Mouse (Mus musculus) liver (tissue): Measurements from ENCODE around the gene Tex52.

Experiments used
- DNase-seq: peaks from one replicate; pipeline ENCODE4 v3.0.0-alpha.2; 2020; ENCODE audit warnings: mixed read lengths

Gene Tex52

DNA sequence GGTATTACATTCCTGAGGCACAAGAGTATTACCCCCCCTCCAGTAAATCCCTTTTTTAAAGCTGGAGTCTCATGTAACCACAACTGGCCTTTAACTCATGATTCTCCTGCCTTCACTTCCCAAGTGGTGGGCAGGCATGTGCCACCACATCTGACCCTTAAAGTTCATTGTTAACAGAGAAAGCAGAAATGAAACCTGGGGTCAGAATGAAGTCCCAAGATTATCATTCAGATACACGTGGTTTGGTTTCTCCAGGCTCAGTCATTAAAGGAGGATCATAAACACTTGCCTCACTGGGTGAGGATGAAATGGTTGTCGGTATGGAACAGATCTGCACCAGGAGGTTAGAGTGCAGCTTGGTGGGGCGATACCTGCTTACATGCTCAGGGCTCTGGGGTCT lies 6.0 kb downstream of the Tex52 start:
- DNase-seq = no peak

DNA sequence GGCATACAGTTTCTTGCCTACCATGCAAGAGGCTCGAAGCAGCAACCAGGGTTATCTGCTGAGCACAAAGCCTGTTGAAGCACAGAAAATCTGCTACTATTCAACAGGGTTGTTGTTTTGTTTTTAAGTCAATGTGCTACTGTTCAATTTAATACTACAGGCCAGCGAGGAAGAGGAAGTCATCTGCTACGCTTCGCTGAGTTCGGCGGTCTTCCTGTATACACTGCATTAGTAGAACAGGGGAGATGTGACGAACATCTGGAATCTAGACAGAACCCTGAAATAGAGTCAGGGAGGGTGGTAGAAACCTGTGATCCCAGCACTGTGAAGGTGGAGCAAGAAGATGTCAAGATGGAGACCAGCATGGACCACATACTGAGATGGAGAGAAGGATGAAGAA lies 8.5 kb downstream of the Tex52 start:
- DNase-seq = no peak

DNA sequence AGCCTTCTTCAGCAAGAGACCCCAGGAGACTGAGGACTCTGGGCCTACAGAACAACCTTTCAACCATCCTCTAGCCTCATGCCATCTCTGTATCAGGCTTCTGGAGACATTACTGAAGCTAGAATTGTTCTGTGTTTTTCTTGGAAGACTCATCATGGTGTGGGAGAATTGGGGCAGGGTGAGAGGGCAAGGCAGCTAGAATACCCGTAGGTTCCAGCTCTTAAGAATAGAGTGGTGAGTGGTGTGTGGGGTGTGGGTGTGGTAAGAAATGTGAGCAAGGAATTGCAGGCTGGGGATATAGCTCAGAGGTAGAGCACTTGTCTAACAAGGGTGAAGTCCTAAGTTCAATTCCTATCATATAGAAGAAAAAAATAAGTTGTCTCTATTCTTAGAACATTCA lies 9.8 kb downstream of the Tex52 start:
- DNase-seq = no peak

DNA sequence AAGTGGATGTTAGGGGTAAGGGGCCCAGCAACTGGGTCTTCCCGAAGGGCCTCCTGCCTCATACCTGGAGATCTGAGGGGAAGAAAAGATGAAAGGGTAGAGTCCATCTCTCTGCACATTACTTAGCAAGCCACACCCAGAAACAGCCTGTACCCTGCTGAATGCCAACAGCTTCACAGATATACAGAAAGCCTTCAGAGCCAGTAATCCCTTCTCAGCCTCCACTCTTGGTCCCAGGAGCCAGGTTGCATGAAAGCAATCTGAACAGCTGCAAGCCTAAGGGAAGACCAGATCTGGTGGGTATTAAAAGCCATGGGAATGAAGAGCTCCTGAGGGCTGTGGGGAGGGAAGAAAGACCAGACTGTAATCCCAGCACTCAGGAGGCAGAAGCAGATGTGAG lies 13.9 kb downstream of the Tex52 start:
- DNase-seq = no peak

DNA sequence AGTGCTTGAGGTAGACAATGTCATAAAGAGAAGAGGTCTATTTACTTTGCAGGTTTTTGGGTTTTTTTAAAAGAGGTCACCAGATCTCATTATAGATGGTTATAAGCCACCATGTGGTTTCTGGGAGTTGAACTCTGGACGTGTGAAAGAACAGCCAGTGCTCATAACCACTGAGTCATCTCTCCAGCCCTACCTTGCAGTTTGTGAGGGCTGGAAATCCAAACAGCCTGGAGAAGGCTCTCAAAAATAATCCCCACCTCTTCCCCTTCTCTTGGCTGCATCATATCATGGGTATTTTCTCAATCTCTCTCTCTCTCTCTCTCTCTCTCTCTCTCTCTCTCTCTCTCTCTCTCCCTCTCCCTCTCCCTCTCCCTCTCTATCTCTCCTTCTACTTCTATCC lies 15.4 kb downstream of the Tex52 start:
- DNase-seq = no peak

DNA sequence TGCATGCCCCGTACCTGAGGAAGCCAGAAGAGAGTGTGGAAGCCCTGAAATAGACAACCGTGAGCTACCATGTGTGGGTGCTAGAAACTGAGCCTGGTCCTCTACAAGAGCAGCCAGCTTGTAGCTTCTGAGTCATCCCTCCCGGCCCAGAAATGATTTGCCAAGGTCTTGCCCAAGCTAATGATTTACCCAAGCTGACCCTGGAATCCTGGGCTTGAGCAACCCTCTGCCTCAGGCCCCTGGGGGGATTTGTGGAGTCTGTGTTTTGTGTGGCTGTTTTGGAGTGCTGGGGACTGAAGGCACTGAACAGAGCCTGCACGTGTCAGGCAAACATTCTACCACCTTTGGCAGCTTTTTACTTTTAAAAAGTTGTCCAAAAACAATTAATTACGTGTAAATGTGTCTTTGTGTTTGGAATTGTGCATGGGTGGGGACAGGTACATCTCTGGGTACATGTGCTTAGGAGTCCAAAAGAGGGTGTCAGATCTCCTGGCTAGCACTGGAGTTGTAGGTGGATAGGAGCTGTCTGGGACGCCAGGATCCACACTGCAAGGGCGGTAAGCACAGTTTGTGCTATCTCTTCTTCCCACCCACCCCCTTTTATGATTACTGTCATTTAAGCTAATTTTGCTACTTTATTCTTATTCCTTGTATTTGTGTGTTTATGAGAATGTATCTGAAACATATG lies 22.5 kb downstream of the Tex52 start:
- DNase-seq = peak; percentile 42

DNA sequence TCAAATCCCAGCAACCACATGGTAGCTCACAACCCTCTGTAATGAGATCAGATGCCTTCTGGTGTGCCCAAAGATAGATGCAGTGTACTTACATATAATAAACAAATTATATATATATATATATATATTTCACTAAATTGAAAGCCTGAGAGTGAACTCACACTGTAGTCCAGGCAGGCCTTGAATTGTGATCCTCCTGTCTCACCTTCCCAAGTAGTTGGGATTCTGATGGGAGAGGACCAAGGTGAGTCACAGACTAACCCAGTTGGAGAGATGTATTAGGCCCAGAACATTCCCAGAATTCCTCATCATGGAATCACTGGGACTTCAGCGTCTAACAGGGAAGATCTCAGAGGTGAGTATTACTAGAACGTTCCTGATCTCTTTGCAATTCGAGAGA lies 23.7 kb downstream of the Tex52 start, which contains the start of gene Nrip2:
TSS of gene Nrip2 (plus strand) at position 301 of the 400 bp plus-strand sequence.
- DNase-seq = no peak

DNA sequence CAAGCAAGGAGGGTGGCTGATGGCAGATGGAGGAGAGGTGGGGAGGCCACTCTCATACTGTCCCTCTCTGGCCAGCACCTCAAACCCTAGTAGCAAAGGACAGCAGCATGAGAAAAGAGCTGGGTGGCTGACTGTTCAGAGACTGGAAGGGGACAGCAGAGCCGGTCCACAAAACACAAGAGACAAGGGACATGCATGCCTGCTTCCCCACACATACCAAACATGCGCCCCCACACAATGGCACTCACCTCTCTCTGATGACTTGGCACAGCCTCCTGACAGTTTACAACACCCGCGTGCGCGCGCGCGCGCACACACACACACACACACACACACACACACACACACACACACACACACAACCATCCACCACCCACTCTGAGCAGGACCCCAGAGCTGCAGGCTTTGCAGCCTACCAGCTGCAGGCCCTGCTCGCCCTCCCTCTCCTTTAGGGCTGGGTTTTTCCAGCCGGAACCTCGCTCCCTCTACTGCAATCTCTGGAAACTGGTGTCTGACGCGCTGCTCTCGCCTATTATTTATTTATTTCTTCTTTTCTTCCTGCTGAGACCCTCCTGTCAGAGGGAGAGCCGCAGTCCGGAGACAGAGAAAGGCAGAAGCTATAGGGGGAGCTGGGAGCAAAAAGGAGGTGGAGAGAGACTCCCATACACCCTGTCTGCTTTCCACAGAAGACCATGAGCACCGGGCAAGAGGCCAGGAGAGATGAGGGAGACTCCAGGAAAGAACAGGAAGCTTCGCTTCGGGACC lies 24.3 kb downstream of the Tex52 start:
- DNase-seq = peak; percentile 19

DNA sequence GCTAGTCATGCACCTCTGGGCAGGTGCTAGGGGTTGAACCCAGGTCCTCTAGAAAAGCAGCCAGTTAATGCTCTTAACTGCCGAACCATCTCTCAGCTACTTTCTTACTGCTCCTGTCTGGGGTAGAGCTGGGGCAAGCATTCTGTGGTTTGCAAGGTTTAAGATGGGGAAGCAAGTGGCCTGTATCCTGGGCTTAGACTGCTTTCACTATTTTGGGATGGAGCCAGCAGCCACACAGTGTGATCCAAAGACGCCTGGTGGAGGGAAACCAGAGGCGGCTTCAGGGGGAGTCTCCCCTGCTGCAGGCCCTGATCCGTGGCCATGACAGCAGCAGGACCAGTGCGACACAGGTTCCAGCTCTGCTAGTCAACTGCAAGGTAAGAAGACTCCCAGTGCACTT lies 29.5 kb downstream of the Tex52 start:
- DNase-seq = no peak

DNA sequence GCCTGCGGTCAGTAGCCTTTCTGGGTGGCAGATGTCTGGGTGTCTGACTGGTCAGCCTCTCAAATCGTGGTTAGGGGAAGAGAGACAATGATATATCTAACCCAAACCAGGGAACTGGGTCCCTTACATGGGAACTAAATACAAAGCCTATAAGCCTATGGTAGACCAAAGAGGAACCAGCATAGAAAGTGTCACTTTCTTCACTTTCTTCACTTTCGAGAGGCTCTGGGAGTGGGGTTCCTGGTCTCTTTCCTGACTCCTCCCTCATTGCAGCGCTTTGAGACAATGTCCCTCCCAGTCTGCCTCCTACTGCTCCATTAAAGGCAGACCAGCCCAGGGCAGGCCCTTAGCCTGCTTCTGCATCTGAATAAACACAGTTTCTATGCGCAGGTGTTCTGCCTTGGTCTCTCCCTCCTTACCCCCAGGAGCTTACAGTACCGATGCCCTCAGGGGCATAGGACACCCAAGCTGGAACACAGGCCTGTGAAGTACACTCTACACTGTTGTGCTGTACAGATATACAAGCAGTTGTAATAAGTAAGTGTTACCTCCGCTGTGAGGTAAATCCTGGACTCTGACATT lies 33.4 kb downstream of the Tex52 start:
- no peak for DNase-seq

DNA sequence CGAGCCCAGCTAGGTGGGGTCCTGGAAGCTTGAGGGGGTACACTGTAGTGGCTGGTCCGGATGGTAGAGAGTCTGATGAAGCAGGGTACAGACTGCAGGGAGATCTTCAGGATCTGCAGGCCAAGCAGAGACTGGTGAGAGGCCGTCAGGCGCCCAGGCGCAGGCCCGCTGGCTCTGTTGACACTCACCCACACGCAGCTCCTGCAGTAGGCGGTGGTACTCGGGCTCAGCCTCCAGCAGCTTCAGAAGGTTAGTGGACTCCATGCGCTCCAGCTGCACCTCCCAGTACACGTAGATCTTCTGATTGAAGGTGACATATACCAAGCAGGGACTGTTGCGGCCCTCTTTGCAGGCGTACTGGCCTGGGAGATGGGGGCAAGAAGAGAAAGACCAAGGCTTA lies 35.0 kb downstream of the Tex52 start:
- DNase-seq = no peak

DNA sequence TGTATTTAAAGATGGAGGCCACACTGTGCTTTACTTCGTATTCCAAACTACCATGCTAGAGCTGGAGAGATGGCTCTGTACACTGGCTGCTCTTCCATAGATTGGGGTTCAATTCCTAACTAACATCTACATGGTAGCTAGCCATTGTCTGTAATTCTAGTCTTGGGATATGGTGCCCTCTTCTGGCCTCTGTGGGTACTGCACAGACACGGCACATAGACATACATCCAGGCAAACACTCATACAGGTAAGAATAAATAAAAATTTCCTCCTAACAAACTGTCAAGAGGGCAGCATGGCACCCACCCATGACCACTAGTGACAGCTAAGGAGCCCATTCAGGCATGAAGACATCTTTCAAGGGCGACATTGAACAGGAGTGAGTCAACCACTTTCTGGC lies 35.9 kb downstream of the Tex52 start:
- peak; percentile 79 for DNase-seq

DNA sequence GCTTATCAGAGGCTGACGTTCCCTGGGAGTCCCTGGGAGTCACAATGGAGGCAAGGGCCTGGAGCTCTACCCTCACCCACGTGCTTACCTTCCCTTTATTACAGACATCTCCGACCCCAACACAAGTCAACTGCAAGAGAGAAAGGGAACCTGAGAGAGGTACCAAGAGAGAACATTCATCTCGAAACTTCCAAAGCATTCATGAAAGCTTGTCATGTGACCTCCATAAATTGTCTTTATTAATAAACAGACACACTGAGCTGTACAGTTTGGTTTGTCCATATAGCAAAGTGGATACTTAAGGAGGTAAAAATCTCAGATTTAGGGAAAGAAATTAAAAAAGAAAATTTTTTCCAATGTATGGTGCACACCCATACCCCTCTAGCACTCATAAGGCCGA lies 40.9 kb downstream of the Tex52 start:
- DNase-seq = no peak

DNA sequence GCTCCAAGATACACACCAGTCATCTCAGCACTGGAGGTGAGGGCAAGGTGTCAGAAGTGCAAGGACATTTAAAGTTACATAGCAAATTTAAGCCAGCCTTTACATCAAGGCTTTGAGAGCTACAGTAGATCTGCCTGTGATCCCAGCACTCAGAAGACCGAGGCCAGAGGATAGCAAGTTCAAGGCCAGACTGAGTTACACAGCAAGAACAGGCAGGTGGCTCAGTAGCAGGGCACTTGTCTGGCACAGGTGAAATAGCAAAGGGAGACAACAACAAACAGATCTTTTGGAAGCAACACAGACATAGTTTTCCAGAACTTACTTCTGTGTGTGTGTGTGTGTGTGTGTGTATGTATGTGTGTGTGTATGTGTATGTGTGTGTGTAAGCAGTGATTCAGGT lies 42.8 kb downstream of the Tex52 start:
- DNase-seq = no peak

DNA sequence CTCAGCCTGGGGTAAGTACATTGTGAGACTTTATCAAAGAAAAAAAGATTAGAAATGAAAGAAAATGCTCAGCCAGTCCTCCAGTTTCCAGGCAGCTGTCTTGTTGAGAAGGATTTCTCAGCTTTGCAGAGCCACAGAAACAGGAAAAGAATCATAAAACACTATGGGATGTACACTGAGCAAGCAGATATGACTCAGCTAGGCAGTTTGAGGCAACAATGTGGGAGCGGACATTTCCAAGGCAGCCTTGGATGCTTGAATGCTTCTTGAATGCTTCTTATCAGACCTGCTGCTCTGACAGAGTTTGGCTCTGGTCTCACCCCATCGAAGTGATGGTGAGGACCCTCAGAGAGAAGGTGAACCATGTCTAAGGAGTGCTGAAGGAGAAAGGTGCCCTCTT lies 45.8 kb downstream of the Tex52 start:
- DNase-seq = no peak

DNA sequence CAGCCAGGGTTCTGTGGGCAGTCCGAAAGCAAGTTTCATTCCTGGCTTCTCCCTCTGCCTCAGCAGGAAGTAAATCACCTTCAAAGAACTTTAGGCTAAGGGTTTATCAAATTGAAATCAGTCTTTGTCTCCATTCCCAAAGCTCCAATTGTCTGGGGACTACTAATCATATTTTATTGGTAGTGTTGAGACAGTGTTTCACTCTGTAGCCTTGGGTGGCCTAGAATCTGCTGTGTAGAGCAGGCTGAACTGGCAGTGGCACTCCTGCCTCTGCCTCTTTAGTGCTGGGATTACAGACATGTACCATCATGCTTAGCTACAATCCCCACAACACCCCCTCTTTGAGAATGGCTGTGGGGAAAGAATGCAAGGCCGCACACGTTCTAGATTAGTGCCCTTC lies 46.2 kb downstream of the Tex52 start:
- DNase-seq = no peak

DNA sequence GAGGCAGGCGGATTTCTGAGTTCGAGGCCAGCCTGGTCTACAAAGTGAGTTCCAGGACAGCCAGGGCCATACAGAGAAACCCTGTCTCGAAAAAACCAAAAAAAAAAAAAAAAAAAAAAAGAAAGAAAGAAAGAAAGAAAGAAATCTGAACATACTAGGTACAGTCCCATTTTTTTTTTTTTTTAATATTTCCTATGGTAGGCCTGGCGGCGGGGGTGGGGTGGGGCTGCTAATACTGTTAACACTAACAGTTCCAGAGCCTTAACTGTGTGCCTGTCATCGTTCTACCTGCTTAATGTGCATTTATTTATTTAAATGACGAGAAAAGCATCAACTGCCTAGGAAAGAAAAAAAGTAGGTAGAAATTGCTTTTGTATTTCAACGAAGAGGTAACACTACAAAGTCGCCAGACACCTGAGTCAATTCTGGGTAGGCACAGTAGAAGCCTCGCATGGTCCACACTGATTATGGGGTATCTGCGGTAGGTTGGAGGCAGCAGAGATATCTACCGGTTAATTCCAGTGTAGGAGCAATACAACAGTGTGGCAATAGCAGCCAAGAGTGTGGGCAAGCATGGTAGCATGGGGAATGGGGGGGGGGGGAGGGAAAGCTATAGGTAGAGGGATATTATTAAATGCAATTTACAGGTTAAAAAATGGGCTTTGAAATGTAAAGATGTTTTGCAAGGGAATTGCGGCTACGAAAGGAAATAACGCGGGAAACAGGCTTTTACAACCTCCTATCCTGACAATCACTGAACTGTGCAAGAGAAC lies 48.4 kb downstream of the Tex52 start:
- peak; percentile 68 for DNase-seq

DNA sequence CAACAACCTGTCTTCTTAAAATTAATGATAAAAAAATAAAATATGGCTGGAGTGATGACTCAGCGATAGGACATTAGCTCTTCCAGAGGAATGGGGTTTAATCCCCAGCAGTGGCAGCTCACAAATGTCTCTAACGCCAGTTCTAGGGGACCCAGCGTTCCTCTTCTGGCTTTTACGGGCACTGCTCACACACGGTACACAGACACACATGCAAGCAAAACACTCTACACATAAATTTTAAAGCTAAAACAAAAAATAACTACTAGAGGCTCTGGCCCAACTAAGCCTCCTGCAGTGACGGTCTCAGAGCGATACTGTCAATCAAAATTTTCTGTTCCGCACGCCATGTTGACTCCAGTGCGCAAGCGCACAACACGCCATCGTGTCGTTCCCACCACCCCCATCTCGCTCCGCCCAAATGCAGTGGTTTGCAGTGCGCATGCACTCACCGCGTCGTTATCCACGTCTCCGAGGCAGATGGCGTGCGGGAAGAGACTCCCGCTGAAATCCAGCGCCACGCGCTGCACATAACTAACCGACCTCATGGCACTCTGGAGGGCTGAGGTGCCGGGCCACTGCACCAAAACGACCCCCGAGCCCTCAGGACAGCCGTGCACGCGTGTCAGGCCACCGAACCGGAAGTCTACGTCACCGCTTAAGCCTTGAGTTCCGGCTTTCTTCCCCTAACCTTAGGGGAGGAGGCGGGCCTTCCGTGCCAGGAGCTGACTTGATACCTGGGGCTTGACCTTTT lies 49.2 kb downstream of the Tex52 start, which contains the start of gene Itfg2:
TSS of gene Itfg2 (minus strand) at position 663 of the 751 bp plus-strand sequence.
- DNase-seq = peak; percentile 96

DNA sequence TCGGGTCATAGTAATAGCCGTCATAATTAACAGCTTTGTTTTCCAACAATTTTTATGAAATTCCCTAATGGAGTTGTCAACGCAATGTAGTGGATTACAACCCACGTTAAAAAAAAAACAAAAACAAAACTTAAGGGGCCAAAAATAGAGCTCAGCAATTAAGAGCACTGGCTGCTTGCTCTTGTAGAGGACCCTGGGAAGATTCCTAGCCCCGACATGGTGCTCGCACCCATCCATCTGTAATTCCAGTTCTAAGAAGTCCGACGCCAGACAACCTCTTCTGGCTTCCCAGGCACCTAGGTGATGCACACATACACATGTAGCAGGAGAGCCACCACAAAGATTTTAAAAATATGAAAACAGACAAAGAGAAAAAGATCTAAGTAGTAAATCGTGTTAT lies 49.8 kb downstream of the Tex52 start:
- DNase-seq = no peak

DNA sequence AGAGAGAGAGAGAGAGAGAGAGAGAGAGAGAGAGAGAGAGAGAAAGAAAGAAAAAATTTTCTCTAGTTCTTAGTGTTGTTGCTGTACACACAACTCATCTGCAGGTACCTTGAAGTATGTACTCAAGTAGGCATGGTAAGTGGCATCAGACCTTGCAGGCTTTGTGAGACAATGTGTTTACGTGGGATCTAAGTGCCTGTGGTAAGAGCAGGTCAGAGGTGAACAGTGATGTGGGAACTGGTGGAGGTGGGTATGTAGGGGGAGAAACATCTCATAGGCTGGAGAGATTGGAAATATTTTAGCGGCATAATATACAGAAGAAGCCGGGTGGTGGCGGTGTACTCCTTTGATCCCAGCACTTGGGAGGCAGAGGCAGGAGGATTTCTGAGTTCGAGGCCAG lies 52.3 kb downstream of the Tex52 start:
- no peak for DNase-seq

DNA sequence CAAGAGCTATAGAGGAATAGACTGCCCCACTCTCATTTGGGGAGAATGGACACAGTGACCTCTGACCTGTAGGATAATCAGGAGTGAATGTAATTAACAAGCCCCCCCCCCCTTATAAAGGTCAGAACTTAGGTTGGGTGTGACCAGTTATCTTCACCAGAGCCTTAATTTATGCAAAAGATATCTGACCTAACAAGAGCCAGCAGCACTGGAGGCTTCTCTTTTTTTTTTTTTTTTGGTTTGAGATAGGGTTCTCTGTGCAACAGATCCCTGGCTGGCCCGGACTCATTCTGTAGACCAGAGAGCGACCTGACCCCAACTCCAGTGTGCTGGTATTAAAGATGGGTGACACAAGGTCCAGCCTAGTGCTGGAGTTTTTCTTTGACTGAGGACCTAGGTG lies 54.0 kb downstream of the Tex52 start:
- no peak for DNase-seq

DNA sequence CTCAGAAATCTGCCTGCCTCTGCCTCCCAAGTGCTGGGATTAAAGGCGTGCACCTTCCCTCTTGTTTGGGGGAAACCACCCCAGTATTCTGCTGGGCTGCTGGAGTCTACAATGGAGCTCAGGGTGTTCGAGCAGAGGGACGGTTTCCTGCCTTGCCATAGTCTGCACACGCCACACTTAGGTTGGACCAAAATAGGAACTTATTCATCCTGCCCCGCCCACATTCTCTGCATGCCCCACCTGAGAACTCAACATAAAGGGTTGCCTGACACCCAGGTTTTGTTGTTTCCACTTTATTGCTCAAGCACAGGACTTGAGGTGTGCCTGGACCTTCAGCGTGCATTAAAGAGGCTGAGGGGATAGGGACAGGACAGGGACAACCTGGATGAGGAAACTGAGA lies 54.6 kb downstream of the Tex52 start:
- DNase-seq = no peak
